Mouse (Mus musculus) layer of hippocampus, adult 8-10 months (tissue): ENCODE data around the gene Col4a3bp. TPM values are rescaled to one million over a fixed set of nuclear protein-coding genes. Genes with fewer than 3 reads are reported as not detected.

ENCODE experiments used
- total RNA-seq, 4 experiments: library from RNA; stranded (reverse); gene quantifications; 2 replicates each; pipeline ENCODE4 v1.2.4; 2022

Gene Col4a3bp
- total RNA-seq, 4 experiments from 2014 or later: 62.5 to 83.2 (median 74.4) TPM

Other genes with a start within 250 kb of the Col4a3bp start
- 10 to 100 TPM; 30.1 to 38.8 (median 32.8) TPM for gene Poc5, start 154.3 kb upstream of the Col4a3bp start, total RNA-seq
- under 1 TPM in 2 of 4 experiments, not detected in 2; 0.47 to 0.66 TPM for gene Ankdd1b, start 71.4 kb upstream of the Col4a3bp start, total RNA-seq
- gene Gm17622, start 51.9 kb upstream of the Col4a3bp start, total RNA-seq: not detected
- gene Polk, start within 50 bp of the Col4a3bp start, total RNA-seq: 10 to 100 TPM; 12.3 to 15.6 (median 12.7) TPM
- gene Hmgcr, start 128.3 kb downstream of the Col4a3bp start, total RNA-seq: 100 to 1,000 TPM; 120 to 159 (median 138) TPM
- gene Ankrd31, start 205.7 kb downstream of the Col4a3bp start, total RNA-seq: 1 to 10 TPM in 1 of 4 experiments, under 1 TPM in 3; 0.37 to 1.0 (median 0.42) TPM